In the genomic region with DNA sequence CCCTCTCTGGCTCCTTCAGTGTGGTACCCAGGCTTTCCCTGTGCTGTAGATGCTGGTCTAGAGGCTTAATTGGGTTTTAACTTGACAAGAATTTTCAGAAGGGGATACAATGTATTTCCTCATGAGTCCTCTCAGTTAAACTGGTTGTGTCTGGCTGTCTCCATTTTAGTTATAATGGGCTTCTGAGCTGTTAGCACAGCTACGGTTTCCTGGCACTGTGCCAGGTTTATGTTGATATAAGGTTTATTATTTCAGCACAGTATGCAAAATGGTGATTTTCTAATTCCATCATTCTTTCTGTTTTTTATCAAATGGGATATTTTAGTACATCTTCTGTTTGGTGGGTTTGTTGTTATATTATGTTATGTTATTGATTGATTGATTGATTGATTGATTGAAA, we compare ENCODE assay signal across 30 mouse cellular contexts. TPM values are rescaled to one million over a fixed set of nuclear protein-coding genes. Genes with fewer than 3 reads are reported as not detected.
"Had no signal": no experiment of that assay in that cellular context is flagged by ENCODE, and none has a peak within 500 bp of the region (broad histone marks: within the 10 kb centered on the region; RNA-seq: fewer than 3 reads in every experiment).

No protein-coding gene starts in this region.

- H3K4me2 ChIP-seq: limb, embryonic 12.5 days; liver, embryonic 12.5 days; liver, embryonic 15.5 days; midbrain, embryonic 13.5 days; neural tube, embryonic 13.5 days had no signal

- DNase-seq: kidney, adult 2 months; kidney, postnatal 25 days; layer of hippocampus, postnatal 36 days; liver; lung, adult 18-20 months; thymus, adult 2 months; thymus, postnatal 14 days; thymus, postnatal 4 days had no signal

- H3K4me1 ChIP-seq: limb, embryonic 12.5 days; liver, embryonic 12.5 days; liver, embryonic 15.5 days; midbrain, embryonic 10.5 days; midbrain, embryonic 13.5 days; neural tube, embryonic 13.5 days had no signal

- H3K27me3 ChIP-seq: liver, embryonic 12.5 days; liver, embryonic 15.5 days; midbrain, embryonic 13.5 days; neural tube, embryonic 13.5 days had no signal

- H3K9me3 ChIP-seq: limb, embryonic 12.5 days; liver, embryonic 12.5 days; liver, embryonic 15.5 days; midbrain, embryonic 10.5 days; midbrain, embryonic 13.5 days; neural tube, embryonic 13.5 days had no signal

- H3K4me3 ChIP-seq: layer of hippocampus, adult 2 months; left cerebral cortex, adult 2 months; limb, embryonic 12.5 days; liver, embryonic 12.5 days; liver, embryonic 15.5 days; midbrain, embryonic 10.5 days; midbrain, embryonic 13.5 days; myocyte; neural tube, embryonic 13.5 days had no signal

- H3K36me3 ChIP-seq: limb, embryonic 12.5 days; liver, embryonic 12.5 days; liver, embryonic 15.5 days; midbrain, embryonic 10.5 days; midbrain, embryonic 13.5 days; neural tube, embryonic 13.5 days had no signal

- H3K9ac ChIP-seq: limb, embryonic 12.5 days; liver, embryonic 12.5 days; liver, embryonic 15.5 days; midbrain, embryonic 13.5 days; neural tube, embryonic 13.5 days had no signal

- ATAC-seq: liver, embryonic 12.5 days; midbrain, embryonic 13.5 days; midbrain, embryonic 16.5 days had no signal

- H3K27ac ChIP-seq: kidney, postnatal 0 days; layer of hippocampus, adult 2 months; left cerebral cortex, adult 2 months; limb, embryonic 12.5 days; liver, embryonic 12.5 days; liver, embryonic 15.5 days; macrophage; midbrain, embryonic 10.5 days; midbrain, embryonic 13.5 days; neural tube, embryonic 13.5 days; stomach, postnatal 0 days had no signal

RNA-seq across cellular contexts. Expression of a gene that starts 9.7 kb away (rescaled TPM):
- total RNA-seq: megakaryocyte, adult 5-6 weeks; monocyte, adult 5-6 weeks; neutrophil, adult 5-6 weeks had no signal
- polyA plus RNA-seq: kidney, adult 2 months; kidney, embryonic 14.5 days; kidney, postnatal 0 days; large intestine, adult 2 months; limb, embryonic 12.5 days; liver, embryonic 12.5 days; liver, embryonic 15.5 days; lung, embryonic 16.5 days; macrophage; midbrain, embryonic 10.5 days; midbrain, embryonic 13.5 days; midbrain, embryonic 16.5 days; myocyte; neural tube, embryonic 13.5 days; small intestine, adult 2 months; spleen, adult 2 months; stomach, embryonic 14.5 days; stomach, postnatal 0 days had no signal

RNA-seq across cellular contexts. Expression of a gene that starts 19.1 kb away (rescaled TPM):
- total RNA-seq: megakaryocyte, adult 5-6 weeks; monocyte, adult 5-6 weeks; neutrophil, adult 5-6 weeks had no signal
- polyA plus RNA-seq: liver, embryonic 12.5 days; macrophage; myocyte had no signal
